Mouse (Mus musculus) liver, postnatal 0 days (tissue): Measurements from ENCODE around the gene Plekhj1.
A peak's percentile ranks its signal among the peaks of the same experiment; 100 is the strongest.

Source experiments
- CTCF ChIP-seq: sonication (generic); IDR thresholded peaks from 2 replicates; pipeline ENCODE4 v1.5.1; 2016; ENCODE audit warnings: antibody characterized with exemption, low read depth
- EP300 ChIP-seq: IDR thresholded peaks from 2 replicates; pipeline ENCODE4 v1.6.1; 2016; ENCODE audit warnings: antibody characterized with exemption, low read depth, mild to moderate bottlenecking

- TF ChIP-seq EP300 (no peak), CTCF (peak; percentile 36)
Observed at GRCm38 (mm10) chr10:80814800-80815199, 16.4 kb upstream of the Plekhj1 start.
